Mouse (Mus musculus) heart, embryonic 12.5 days (tissue): ENCODE results near the gene Prr23a2. TPM values are rescaled to one million over a fixed set of nuclear protein-coding genes. Genes with fewer than 3 reads are reported as not detected.
"Not testable (repeated sequence)": the region's sequence is repeated elsewhere in the genome, so short reads cannot be mapped to it uniquely, and the experiment has no call there.

ENCODE experiments used
- ATAC-seq: fragments of 200-750 bp; cut with Nextera tagmentation; 2 replicates; pipeline ENCODE4 v1.8.0; 2017; ENCODE audit warnings: moderate TSS enrichment, moderate library complexity; ENCODE audit not compliant: insufficient number of reproducible peaks, low FRiP score
- H3K27ac ChIP-seq: fragments of 300-500 bp; sonication (generic); 2 replicates; pipeline ENCODE4 v1.5.1; 2016; ENCODE audit warnings: mild to moderate bottlenecking, moderate library complexity; ENCODE audit not compliant: poor library complexity, severe bottlenecking
- H3K27me3 ChIP-seq: fragments of 300-500 bp; sonication (generic); replicated peaks from 2 replicates; pipeline ENCODE4 v1.6.1; 2016; ENCODE audit warnings: mild to moderate bottlenecking, moderate library complexity
- H3K36me3 ChIP-seq: fragments of 300-500 bp; sonication (generic); 2 replicates; pipeline ENCODE4 v1.6.1; 2016; ENCODE audit warnings: mild to moderate bottlenecking, moderate library complexity
- H3K4me1 ChIP-seq: fragments of 300-500 bp; sonication (generic); replicated peaks from 2 replicates; pipeline ENCODE4 v1.6.1; 2016; ENCODE audit warnings: mild to moderate bottlenecking
- H3K4me2 ChIP-seq: fragments of 300-500 bp; sonication (generic); 2 replicates; pipeline ENCODE4 v1.6.1; 2016; ENCODE audit warnings: mild to moderate bottlenecking, moderate library complexity
- H3K4me3 ChIP-seq: fragments of 300-500 bp; sonication (generic); 2 replicates; pipeline ENCODE4 v1.5.1; 2016; ENCODE audit warnings: mild to moderate bottlenecking
- H3K9ac ChIP-seq: fragments of 300-500 bp; sonication (generic); 2 replicates; pipeline ENCODE4 v1.6.1; 2016; ENCODE audit warnings: mild to moderate bottlenecking, moderate library complexity
- H3K9me3 ChIP-seq: fragments of 300-500 bp; sonication (generic); replicated peaks from 2 replicates; pipeline ENCODE4 v1.6.1; 2016; ENCODE audit warnings: mild to moderate bottlenecking, moderate library complexity
- WGBS: fragments of 180-500 bp; shearing (Covaris S2); methylation state at CpG from one replicate; pipeline ENCODE4 v1.1.7; 2016; 5-methylcytosine and 5-hydroxymethylcytosine counted together
- polyA plus RNA-seq: library from polyadenylated mRNA; unstranded; fragments of >200 nt; fragmentation: Nextera tagmentation; extraction: Ambion mirVana; gene quantifications from 2 replicates; pipeline ENCODE4 v1.2.1, GENCODE M21; 2016

Gene Prr23a2
- not detected in 2 replicates for polyA plus RNA-seq

GRCm38 (mm10) chr9:98856210-98856609 is at the start of gene Prr23a2:
Gene Prr23a2, plus strand, starts transcription at chr9:98856494.
- 61% methylated on average over 18 of the region's 18 CpGs for WGBS
- H3K27ac ChIP-seq, result no peak within 1 kb of the TSS
- ATAC-seq, result no peak
- no peaks in the 10 kb centered on the region for H3K4me1 ChIP-seq
- no peaks in the 10 kb centered on the region for H3K27me3 ChIP-seq
- no peak within 1 kb of the TSS for H3K9ac ChIP-seq
- peak within 1 kb of the TSS; percentile 2; the same call in 1 of the 2 replicates for H3K4me2 ChIP-seq
- no peaks in the 10 kb centered on the region for H3K36me3 ChIP-seq
- H3K4me3 ChIP-seq, result no peak within 1 kb of the TSS
- H3K9me3 ChIP-seq, result 0 out of 2 replicates have a peak, but pooled peaks cover 4% of the 10 kb centered on the region

GRCm38 (mm10) chr9:98807631-98808030 is 48.7 kb upstream of the Prr23a2 start:
- H3K27me3 ChIP-seq, result peaks cover 20% of the 10 kb centered on the region; the same call in 1 of the 2 replicates
- H3K4me1 ChIP-seq, result no peaks in the 10 kb centered on the region
- no peak for ATAC-seq
- 79% methylated on average over 8 of the region's 8 CpGs for WGBS
- H3K4me3 ChIP-seq, result no peak overlapping the region
- H3K27ac ChIP-seq, result no peak overlapping the region
- H3K9ac ChIP-seq, result no peak overlapping the region
- no peaks in the 10 kb centered on the region for H3K9me3 ChIP-seq
- no peaks in the 10 kb centered on the region for H3K36me3 ChIP-seq
- H3K4me2 ChIP-seq, result no peak overlapping the region

GRCm38 (mm10) chr9:98809526-98809925 is 46.8 kb upstream of the Prr23a2 start:
- not testable (repeated sequence) for H3K4me1 ChIP-seq, H3K9me3 ChIP-seq, H3K4me3 ChIP-seq, H3K27ac ChIP-seq, H3K36me3 ChIP-seq, H3K4me2 ChIP-seq, ATAC-seq, H3K9ac ChIP-seq
- WGBS, result 61% methylated on average over 2 of the region's 2 CpGs
- peaks cover 27% of the 10 kb centered on the region; the same call in 1 of the 2 replicates for H3K27me3 ChIP-seq

GRCm38 (mm10) chr9:98816066-98816465 is 40.2 kb upstream of the Prr23a2 start:
- Histone ChIP-seq H3K9me3 (no peaks in the 10 kb centered on the region), H3K4me1 (no peaks in the 10 kb centered on the region; the same call in 1 of the 2 replicates), H3K36me3 (no peaks in the 10 kb centered on the region), H3K27me3 (peaks cover 33% of the 10 kb centered on the region), H3K27ac (no peak overlapping the region), H3K4me2 (no peak overlapping the region), H3K4me3 (no peak overlapping the region), H3K9ac (no peak overlapping the region)
- no peak for ATAC-seq
- 57% methylated on average over 3 of the region's 3 CpGs for WGBS

GRCm38 (mm10) chr9:98817592-98817991 is 38.7 kb upstream of the Prr23a2 start:
- WGBS, result 75% methylated on average over 7 of the region's 7 CpGs

GRCm38 (mm10) chr9:98818971-98819370 is 37.3 kb upstream of the Prr23a2 start:
- Histone ChIP-seq H3K9ac (no peak overlapping the region), H3K4me3 (no peak overlapping the region), H3K36me3 (no peaks in the 10 kb centered on the region), H3K4me1 (no peaks in the 10 kb centered on the region; the same call in 1 of the 2 replicates), H3K4me2 (no peak overlapping the region), H3K27ac (no peak overlapping the region), H3K9me3 (no peaks in the 10 kb centered on the region), H3K27me3 (peaks cover 21% of the 10 kb centered on the region)
- 65% methylated on average over 5 of the region's 5 CpGs for WGBS
- no peak for ATAC-seq

More at GRCm38 (mm10) chr9:98817592-98817991, 38.7 kb upstream of the Prr23a2 start:
- Histone ChIP-seq H3K4me1 (no peaks in the 10 kb centered on the region; the same call in 1 of the 2 replicates), H3K9ac (no peak overlapping the region), H3K4me2 (no peak overlapping the region), H3K9me3 (no peaks in the 10 kb centered on the region), H3K27ac (no peak overlapping the region), H3K36me3 (no peaks in the 10 kb centered on the region), H3K27me3 (peaks cover 29% of the 10 kb centered on the region), H3K4me3 (no peak overlapping the region)
- ATAC-seq, result no peak

GRCm38 (mm10) chr9:98819481-98819880 is 36.8 kb upstream of the Prr23a2 start:
- Histone ChIP-seq H3K9me3 (no peaks in the 10 kb centered on the region), H3K4me1 (no peaks in the 10 kb centered on the region; the same call in 1 of the 2 replicates), H3K4me2 (no peak overlapping the region), H3K27me3 (peaks cover 20% of the 10 kb centered on the region; the same call in 1 of the 2 replicates), H3K9ac (no peak overlapping the region), H3K4me3 (no peak overlapping the region), H3K36me3 (no peaks in the 10 kb centered on the region), H3K27ac (no peak overlapping the region)
- ATAC-seq, result no peak
- 73% methylated on average over 2 of the region's 2 CpGs for WGBS

- no peak overlapping the region for H3K9ac ChIP-seq
- H3K9me3 ChIP-seq, result no peaks in the 10 kb centered on the region
- H3K36me3 ChIP-seq, result no peaks in the 10 kb centered on the region
- H3K4me3 ChIP-seq, result no peak overlapping the region
- WGBS, result 81% methylated on average over 4 of the region's 4 CpGs
- H3K4me1 ChIP-seq, result no peaks in the 10 kb centered on the region
- H3K27ac ChIP-seq, result no peak overlapping the region
- H3K27me3 ChIP-seq, result peaks cover 20% of the 10 kb centered on the region; the same call in 1 of the 2 replicates
- H3K4me2 ChIP-seq, result no peak overlapping the region
- ATAC-seq, result no peak
These were observed 35.8 kb upstream of the Prr23a2 start for GRCm38 (mm10) chr9:98820461-98820860.

- Histone ChIP-seq H3K36me3 (no peaks in the 10 kb centered on the region), H3K27ac (no peak overlapping the region), H3K27me3 (peaks cover 20% of the 10 kb centered on the region; the same call in 1 of the 2 replicates), H3K9me3 (no peaks in the 10 kb centered on the region), H3K9ac (no peak overlapping the region), H3K4me3 (no peak overlapping the region), H3K4me1 (no peaks in the 10 kb centered on the region), H3K4me2 (no peak overlapping the region)
- ATAC-seq, result no peak
These were observed 35.2 kb upstream of the Prr23a2 start for GRCm38 (mm10) chr9:98821067-98821466.

GRCm38 (mm10) chr9:98823805-98824204 is 32.5 kb upstream of the Prr23a2 start:
- Histone ChIP-seq H3K36me3 (no peaks in the 10 kb centered on the region), H3K27me3 (0 out of 2 replicates have a peak, but pooled peaks cover 10% of the 10 kb centered on the region), H3K4me3 (no peak overlapping the region), H3K9me3 (no peaks in the 10 kb centered on the region), H3K4me2 (no peak overlapping the region), H3K9ac (no peak overlapping the region), H3K27ac (no peak overlapping the region), H3K4me1 (no peaks in the 10 kb centered on the region)
- WGBS, result 83% methylated on average over 7 of the region's 7 CpGs
- no peak for ATAC-seq

GRCm38 (mm10) chr9:98829508-98829907 is 26.8 kb upstream of the Prr23a2 start:
- H3K4me3 ChIP-seq, result no peak overlapping the region

GRCm38 (mm10) chr9:98837537-98838074 is 18.7 kb upstream of the Prr23a2 start:
- no peak overlapping the region for H3K9ac ChIP-seq
- no peaks in the 10 kb centered on the region for H3K4me1 ChIP-seq
- H3K4me3 ChIP-seq, result no peak overlapping the region
- 0 out of 2 replicates have a peak, but pooled peaks cover 4% of the 10 kb centered on the region for H3K9me3 ChIP-seq
- H3K4me2 ChIP-seq, result no peak overlapping the region
- H3K27ac ChIP-seq, result no peak overlapping the region
- 81% methylated on average over 7 of the region's 7 CpGs for WGBS
- ATAC-seq, result no peak
- H3K36me3 ChIP-seq, result no peaks in the 10 kb centered on the region
- H3K27me3 ChIP-seq, result peaks cover 17% of the 10 kb centered on the region

More at GRCm38 (mm10) chr9:98829508-98829907, 26.8 kb upstream of the Prr23a2 start:
- no peak overlapping the region for H3K4me2 ChIP-seq
- no peaks in the 10 kb centered on the region for H3K27me3 ChIP-seq
- WGBS, result 33% methylated on average over 5 of the region's 5 CpGs
- no peak for ATAC-seq
- 0 out of 2 replicates have a peak, but pooled peaks cover 3% of the 10 kb centered on the region for H3K4me1 ChIP-seq
- H3K9me3 ChIP-seq, result no peaks in the 10 kb centered on the region
- no peaks in the 10 kb centered on the region for H3K36me3 ChIP-seq
- no peak overlapping the region for H3K9ac ChIP-seq
- H3K27ac ChIP-seq, result no peak overlapping the region
